Mouse (Mus musculus): ENCODE results near the gene Gm44596. TPM values are rescaled to one million over a fixed set of nuclear protein-coding genes. Genes with fewer than 3 reads are reported as not detected.

Gene Gm44596
- total and polyA plus RNA-seq, 2 experiments from 2014 or later, result not detected

DNA sequence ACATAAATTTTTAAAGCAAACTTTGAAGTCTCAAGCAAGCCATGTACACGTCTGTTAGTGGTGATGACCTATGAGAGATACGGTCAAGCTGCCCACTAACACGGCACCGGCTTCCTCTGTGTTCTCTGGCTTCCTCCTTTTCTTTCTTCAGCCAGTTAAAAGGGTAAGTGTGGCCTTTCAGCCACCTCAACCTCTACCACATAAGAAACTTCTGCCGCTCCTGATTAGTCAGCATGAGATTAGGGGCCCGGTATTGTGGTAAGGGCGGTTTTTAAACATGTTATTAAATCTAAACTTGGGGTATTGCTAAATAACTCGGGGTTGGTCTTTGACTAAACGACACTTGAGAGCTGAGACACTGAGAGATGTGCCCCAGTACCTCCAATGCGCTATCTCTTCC is 29.7 kb upstream of the Gm44596 start:
- no peaks in the 10 kb centered on the region for H3K27me3 ChIP-seq (ENCODE audit: control insufficient read depth, insufficient read depth, low read length)

DNA sequence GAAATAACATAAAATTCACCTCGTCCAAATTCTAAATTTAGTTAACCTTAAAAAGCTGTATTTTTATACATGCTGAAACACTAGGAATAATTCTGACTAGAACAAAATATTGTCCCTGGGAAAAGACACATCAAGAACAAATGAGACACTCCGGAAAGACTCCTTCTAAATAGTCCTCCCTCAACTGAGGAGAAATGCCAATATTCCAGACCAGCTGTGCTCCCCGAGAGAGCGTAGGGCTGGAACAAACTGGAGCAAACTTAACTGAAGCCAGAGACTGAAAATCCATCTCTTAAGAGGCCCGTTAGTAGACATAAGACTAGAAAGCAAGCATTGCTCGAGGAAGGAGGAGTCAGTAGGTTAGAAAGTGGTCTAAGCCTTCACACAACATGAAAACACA is 28.5 kb upstream of the Gm44596 start:
- no peak for TF ChIP-seq EP300 (IDR thresholded peaks at IDR 0.05; ENCODE audit: low read depth)
- no peak for TF ChIP-seq CTCF (IDR thresholded peaks at IDR 0.05; ENCODE audit: low read depth)
- WGBS, result 75% methylated on average over 6 of the region's 6 CpGs
- Histone ChIP-seq H3K4me2 (ENCODE audit: low read depth, low read length) (no peak overlapping the region), H3K27ac (ENCODE audit: low read depth) (no peak overlapping the region), H3K9ac (replicated peaks; ENCODE audit: low read depth, low read length) (no peak overlapping the region), H3K36me3 (replicated peaks; ENCODE audit: control insufficient read depth, insufficient read depth, low read length) (peaks cover 3% of the 10 kb centered on the region; the same call in 1 of the 2 replicates), H3K4me3 (ENCODE audit: low read depth, low read length) (no peak overlapping the region), H3K27me3 (ENCODE audit: control insufficient read depth, insufficient read depth, low read length) (no peaks in the 10 kb centered on the region), H3K9me3 (replicated peaks; ENCODE audit: control insufficient read depth, low read length) (no peaks in the 10 kb centered on the region), H3K4me1 (ENCODE audit: control insufficient read depth, insufficient read depth) (no peaks in the 10 kb centered on the region)
- DNase-seq (ENCODE audit: low spot score) (no peak), ATAC-seq (ENCODE audit: insufficient read depth, low read depth) (no peak)

More for the DNA sequence above, 29.7 kb upstream of the Gm44596 start:
- Histone ChIP-seq H3K4me3 (ENCODE audit: low read depth, low read length) (no peak overlapping the region), H3K9me3 (replicated peaks; ENCODE audit: control insufficient read depth, low read length) (no peaks in the 10 kb centered on the region), H3K36me3 (replicated peaks; ENCODE audit: control insufficient read depth, insufficient read depth, low read length) (no peaks in the 10 kb centered on the region), H3K4me2 (ENCODE audit: low read depth, low read length) (no peak overlapping the region), H3K4me1 (ENCODE audit: control insufficient read depth, insufficient read depth) (no peaks in the 10 kb centered on the region), H3K9ac (replicated peaks; ENCODE audit: low read depth, low read length) (no peak overlapping the region), H3K27ac (ENCODE audit: low read depth) (no peak overlapping the region)
- WGBS, result 83% methylated on average over 10 of the region's 10 CpGs
- ATAC-seq (ENCODE audit: insufficient read depth, low read depth) (no peak), DNase-seq (ENCODE audit: low spot score) (no peak)
- no peak for TF ChIP-seq EP300 (IDR thresholded peaks at IDR 0.05; ENCODE audit: low read depth)
- no peak for TF ChIP-seq CTCF (IDR thresholded peaks at IDR 0.05; ENCODE audit: low read depth)

DNA sequence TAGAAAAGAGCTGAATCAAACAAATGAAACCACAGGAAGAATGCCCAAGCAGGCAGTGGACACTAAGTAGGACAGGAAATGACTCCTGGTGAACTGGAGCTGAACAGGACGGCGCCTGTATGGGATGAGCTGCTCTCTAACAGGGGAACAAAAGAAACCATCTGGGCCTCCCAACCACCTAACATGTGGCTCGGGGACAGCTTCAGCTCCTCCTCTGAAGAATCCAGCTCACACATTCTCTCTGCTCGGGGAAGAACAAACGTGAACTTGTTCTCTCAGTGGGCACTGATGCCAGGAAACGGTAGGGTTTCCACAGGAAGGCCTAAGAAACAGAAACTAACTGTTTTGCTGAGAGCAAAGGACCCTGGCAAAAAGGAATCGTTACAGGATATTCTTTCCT is 25.6 kb upstream of the Gm44596 start:
- no peaks in the 10 kb centered on the region for H3K9me3 ChIP-seq (replicated peaks; ENCODE audit: control insufficient read depth, low read length)
- H3K27ac ChIP-seq (ENCODE audit: low read depth), result no peak overlapping the region
- H3K27me3 ChIP-seq (ENCODE audit: control insufficient read depth, insufficient read depth, low read length), result no peaks in the 10 kb centered on the region
- peak; percentile 13 for DNase-seq (ENCODE audit: low spot score)
- TF ChIP-seq EP300 (IDR thresholded peaks at IDR 0.05; ENCODE audit: low read depth) (no peak), CTCF (IDR thresholded peaks at IDR 0.05; ENCODE audit: low read depth) (no peak)
- H3K36me3 ChIP-seq (replicated peaks; ENCODE audit: control insufficient read depth, insufficient read depth, low read length), result peaks cover 3% of the 10 kb centered on the region; the same call in 1 of the 2 replicates
- 53% methylated on average over 7 of the region's 7 CpGs for WGBS
- no peak overlapping the region for H3K4me3 ChIP-seq (ENCODE audit: low read depth, low read length)
- no peak for ATAC-seq (ENCODE audit: insufficient read depth, low read depth)
- H3K9ac ChIP-seq (replicated peaks; ENCODE audit: low read depth, low read length), result no peak overlapping the region
- H3K4me2 ChIP-seq (ENCODE audit: low read depth, low read length), result no peak overlapping the region
- H3K4me1 ChIP-seq (ENCODE audit: control insufficient read depth, insufficient read depth), result peaks cover 2% of the 10 kb centered on the region

DNA sequence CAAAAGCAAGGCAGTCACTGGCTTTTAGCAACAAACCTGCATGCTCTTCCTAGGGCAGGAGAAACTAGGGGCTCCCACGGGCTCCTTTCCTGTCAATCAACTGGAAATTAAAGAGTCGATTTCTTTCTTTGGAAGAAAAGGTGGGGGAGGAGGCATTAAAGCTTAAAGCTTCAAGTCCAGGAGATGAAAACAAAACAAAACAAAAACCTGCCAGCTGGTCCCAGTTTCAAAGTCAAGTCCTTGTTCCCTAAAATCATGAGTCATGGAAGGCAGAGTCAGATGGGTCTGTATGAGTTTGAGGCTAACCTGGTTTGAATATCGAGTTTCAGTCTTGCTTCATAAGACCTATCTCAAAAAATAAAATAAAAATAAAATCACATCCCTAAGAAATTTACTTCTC is 21.2 kb upstream of the Gm44596 start:
- Histone ChIP-seq H3K9me3 (replicated peaks; ENCODE audit: control insufficient read depth, low read length) (no peaks in the 10 kb centered on the region), H3K4me3 (ENCODE audit: low read depth, low read length) (no peak overlapping the region), H3K4me2 (ENCODE audit: low read depth, low read length) (no peak overlapping the region), H3K4me1 (ENCODE audit: control insufficient read depth, insufficient read depth) (peaks cover 9% of the 10 kb centered on the region), H3K27ac (ENCODE audit: low read depth) (no peak overlapping the region), H3K36me3 (replicated peaks; ENCODE audit: control insufficient read depth, insufficient read depth, low read length) (peaks cover 21% of the 10 kb centered on the region), H3K27me3 (ENCODE audit: control insufficient read depth, insufficient read depth, low read length) (no peaks in the 10 kb centered on the region), H3K9ac (replicated peaks; ENCODE audit: low read depth, low read length) (no peak overlapping the region)
- ATAC-seq (ENCODE audit: insufficient read depth, low read depth), result no peak
- DNase-seq (ENCODE audit: low spot score), result no peak
- TF ChIP-seq EP300 (IDR thresholded peaks at IDR 0.05; ENCODE audit: low read depth), result no peak
- TF ChIP-seq CTCF (IDR thresholded peaks at IDR 0.05; ENCODE audit: low read depth), result no peak
- 67% methylated on average over 3 of the region's 3 CpGs for WGBS

DNA sequence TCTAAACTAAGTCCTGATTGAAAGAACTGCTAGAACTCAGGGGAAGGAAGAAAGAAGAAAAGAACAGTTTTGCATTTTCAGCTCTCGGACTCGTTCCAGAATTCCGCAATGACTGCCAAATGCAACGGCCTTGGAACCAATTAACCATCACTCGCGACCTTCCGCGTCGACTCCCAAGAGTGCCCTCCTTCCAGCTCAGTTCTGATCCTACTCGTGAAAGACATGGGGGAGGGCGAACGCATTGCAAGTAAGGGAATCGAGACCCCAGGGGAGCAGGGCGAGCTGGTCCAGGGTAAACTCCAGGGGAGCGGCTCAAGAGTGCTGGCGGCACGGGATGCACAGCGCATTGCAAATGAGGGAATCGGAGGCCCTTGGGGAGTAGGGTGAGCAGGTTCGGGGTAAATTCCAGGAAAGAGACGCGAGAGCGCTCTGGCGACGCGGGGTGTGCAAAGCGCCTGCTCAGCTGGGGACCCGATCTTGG is 20.1 kb upstream of the Gm44596 start:
- WGBS, result under 1% methylated on average over 28 of the region's 28 CpGs

More for the DNA sequence above, 20.1 kb upstream of the Gm44596 start:
- TF ChIP-seq CTCF (IDR thresholded peaks at IDR 0.05; ENCODE audit: low read depth) (no peak), EP300 (IDR thresholded peaks at IDR 0.05; ENCODE audit: low read depth) (no peak)
- Histone ChIP-seq H3K9me3 (replicated peaks; ENCODE audit: control insufficient read depth, low read length) (no peaks in the 10 kb centered on the region), H3K9ac (replicated peaks; ENCODE audit: low read depth, low read length) (peak overlapping the region; percentile 58), H3K4me3 (ENCODE audit: low read depth, low read length) (peak overlapping the region; percentile 80), H3K4me2 (ENCODE audit: low read depth, low read length) (peak overlapping the region; percentile 92), H3K27ac (ENCODE audit: low read depth) (peak overlapping the region; percentile 63), H3K27me3 (ENCODE audit: control insufficient read depth, insufficient read depth, low read length) (no peaks in the 10 kb centered on the region), H3K36me3 (replicated peaks; ENCODE audit: control insufficient read depth, insufficient read depth, low read length) (peaks cover 21% of the 10 kb centered on the region), H3K4me1 (ENCODE audit: control insufficient read depth, insufficient read depth) (peaks cover 9% of the 10 kb centered on the region)
- DNase-seq (ENCODE audit: low spot score) (peak; percentile 45), ATAC-seq (ENCODE audit: insufficient read depth, low read depth) (peak; percentile 53)

Data from heart, postnatal 0 days (tissue).